Mouse (Mus musculus) mature B cell (primary cell): ENCODE measurements around the gene Azgp1.
"Not testable (repeated sequence)": the region's sequence is repeated elsewhere in the genome, so short reads cannot be mapped to it uniquely, and the experiment has no call there.

ENCODE experiments used
- in situ Hi-C: fragments of 300-500 bp; cut with MboI; formaldehyde crosslinking; loops from 2 replicates; pipeline ENCODE4 v1.14.3; 2019

Azgp1 gene

GRCm38 (mm10) chr5:137981300-137981699 lies at the start of gene Azgp1:
Azgp1 (plus strand) TSS chr5:137981520.
- in situ Hi-C loops = no loop called here

GRCm38 (mm10) chr5:137933934-137934333 lies 47.4 kb upstream of the Azgp1 start:
- in situ Hi-C loops = not testable (repeated sequence)

- in situ Hi-C loops = no loop called here
These were observed 44.8 kb upstream of the Azgp1 start for GRCm38 (mm10) chr5:137936486-137936885.

GRCm38 (mm10) chr5:137937238-137937637 lies 44.1 kb upstream of the Azgp1 start:
- in situ Hi-C loops = no loop called here

GRCm38 (mm10) chr5:137940948-137941347 lies 40.4 kb upstream of the Azgp1 start:
- in situ Hi-C loops = no loop called here

- in situ Hi-C loops = no loop called here
These were observed 38.2 kb upstream of the Azgp1 start for GRCm38 (mm10) chr5:137943133-137943532.

- in situ Hi-C loops = no loop called here
These were observed 34.0 kb upstream of the Azgp1 start for GRCm38 (mm10) chr5:137947303-137947702.

- in situ Hi-C loops = no loop called here
These were observed 30.1 kb upstream of the Azgp1 start for GRCm38 (mm10) chr5:137951218-137951617.

GRCm38 (mm10) chr5:137956404-137956803 lies 24.9 kb upstream of the Azgp1 start:
- in situ Hi-C loops = no loop called here

GRCm38 (mm10) chr5:137962945-137963344 lies 18.4 kb upstream of the Azgp1 start, which contains the start of gene Gjc3:
Gjc3 (minus strand) TSS chr5:137963098.
- in situ Hi-C loops = no loop called here

GRCm38 (mm10) chr5:137966492-137966891 lies 14.8 kb upstream of the Azgp1 start:
- in situ Hi-C loops = no loop called here

- in situ Hi-C loops = no loop called here
These were observed 8.2 kb upstream of the Azgp1 start for GRCm38 (mm10) chr5:137973161-137973560.

- in situ Hi-C loops = no loop called here
These were observed 7.6 kb upstream of the Azgp1 start for GRCm38 (mm10) chr5:137973738-137974137.

GRCm38 (mm10) chr5:137974724-137975123 lies 6.6 kb upstream of the Azgp1 start:
- in situ Hi-C loops = no loop called here

GRCm38 (mm10) chr5:137975434-137975833 lies 5.9 kb upstream of the Azgp1 start:
- in situ Hi-C loops = no loop called here

GRCm38 (mm10) chr5:137977291-137977690 lies 4.0 kb upstream of the Azgp1 start:
- in situ Hi-C loops = no loop called here

GRCm38 (mm10) chr5:137979081-137979480 lies 2.2 kb upstream of the Azgp1 start:
- in situ Hi-C loops = no loop called here

GRCm38 (mm10) chr5:137986351-137986750 lies 5.0 kb downstream of the Azgp1 start:
- in situ Hi-C loops = no loop called here

- in situ Hi-C loops = no loop called here
These were observed 28.1 kb downstream of the Azgp1 start for GRCm38 (mm10) chr5:138009437-138009836.

- in situ Hi-C loops = no loop called here
These were observed 31.1 kb downstream of the Azgp1 start for GRCm38 (mm10) chr5:138012382-138012781.

GRCm38 (mm10) chr5:138016530-138016929 lies 35.2 kb downstream of the Azgp1 start:
- in situ Hi-C loops = no loop called here

GRCm38 (mm10) chr5:138016997-138017396 lies 35.7 kb downstream of the Azgp1 start:
- in situ Hi-C loops = no loop called here

GRCm38 (mm10) chr5:138019577-138019976 lies 38.3 kb downstream of the Azgp1 start:
- in situ Hi-C loops = not testable (repeated sequence)

GRCm38 (mm10) chr5:138020961-138021479 lies 39.7 kb downstream of the Azgp1 start, which contains the start of the genes Smok3a and Smok3b:
Smok3a (plus strand) TSS chr5:138021261.
Smok3b (plus strand) TSS chr5:138021429.
- in situ Hi-C loops = not testable (repeated sequence)
